Mouse (Mus musculus) intestine, postnatal 0 days (tissue): ENCODE measurements around the gene Lca5l. TPM values are rescaled to one million over a fixed set of nuclear protein-coding genes. Genes with fewer than 3 reads are reported as not detected.

Source experiments
- ATAC-seq: fragments of 200-750 bp; cut with Nextera tagmentation; 2 replicates; pipeline ENCODE4 v1.8.0; 2017; ENCODE audit warnings: mild to moderate bottlenecking, moderate TSS enrichment, moderate library complexity
- H3K27ac ChIP-seq: fragments of 300-500 bp; sonication (generic); 2 replicates; pipeline ENCODE4 v1.5.1; 2014; ENCODE audit warnings: mild to moderate bottlenecking, low read depth, low read length, moderate library complexity
- H3K27me3 ChIP-seq: fragments of 300-500 bp; sonication (generic); replicated peaks from 2 replicates; pipeline ENCODE4 v1.6.1; 2014; ENCODE audit warnings: low read length, mixed read lengths; ENCODE audit not compliant: control insufficient read depth, insufficient read depth
- H3K36me3 ChIP-seq: fragments of 300-500 bp; sonication (generic); 2 replicates; pipeline ENCODE4 v1.6.1; 2014; ENCODE audit warnings: mild to moderate bottlenecking, moderate library complexity; ENCODE audit not compliant: control insufficient read depth, insufficient read depth
- H3K4me1 ChIP-seq: fragments of 300-500 bp; sonication (generic); replicated peaks from 2 replicates; pipeline ENCODE4 v1.6.1; 2014; ENCODE audit warnings: antibody characterized with exemption, low read length, mixed read lengths; ENCODE audit not compliant: control insufficient read depth, insufficient read depth
- H3K4me2 ChIP-seq: fragments of 300-500 bp; sonication (generic); replicated peaks from 2 replicates; pipeline ENCODE4 v1.6.1; 2014; ENCODE audit warnings: low read depth, mild to moderate bottlenecking, moderate library complexity
- H3K4me3 ChIP-seq: fragments of 300-500 bp; sonication (generic); 2 replicates; pipeline ENCODE4 v1.5.1; 2014; ENCODE audit warnings: low read depth, low read length
- H3K9ac ChIP-seq: fragments of 300-500 bp; sonication (generic); 2 replicates; pipeline ENCODE4 v1.6.1; 2014; ENCODE audit warnings: mild to moderate bottlenecking, low read depth, low read length
- H3K9me3 ChIP-seq: fragments of 300-500 bp; sonication (generic); 2 replicates; pipeline ENCODE4 v1.6.1; 2016; ENCODE audit warnings: mixed run types; ENCODE audit not compliant: control insufficient read depth
- CTCF ChIP-seq: sonication (generic); IDR thresholded peaks from 2 replicates; pipeline ENCODE4 v1.5.1; 2016; ENCODE audit warnings: low read depth, mild to moderate bottlenecking, control low read depth, antibody characterized with exemption, moderate library complexity
- WGBS: fragments of 180-500 bp; shearing (Covaris S2); extraction: QIAGEN DNeasy Blood & Tissue Kit; methylation state at CpG from one replicate; pipeline ENCODE4 v1.1.7; 2014; 5-methylcytosine and 5-hydroxymethylcytosine counted together
- polyA plus RNA-seq: library from polyadenylated mRNA; unstranded; fragments of >200 nt; fragmentation: Nextera tagmentation; extraction: Ambion mirVana; gene quantifications from 2 replicates; pipeline ENCODE4 v1.2.1, GENCODE M21; 2015

Gene Lca5l
- polyA plus RNA-seq, 1 experiment from 2014 or later: 0.44 TPM

DNA sequence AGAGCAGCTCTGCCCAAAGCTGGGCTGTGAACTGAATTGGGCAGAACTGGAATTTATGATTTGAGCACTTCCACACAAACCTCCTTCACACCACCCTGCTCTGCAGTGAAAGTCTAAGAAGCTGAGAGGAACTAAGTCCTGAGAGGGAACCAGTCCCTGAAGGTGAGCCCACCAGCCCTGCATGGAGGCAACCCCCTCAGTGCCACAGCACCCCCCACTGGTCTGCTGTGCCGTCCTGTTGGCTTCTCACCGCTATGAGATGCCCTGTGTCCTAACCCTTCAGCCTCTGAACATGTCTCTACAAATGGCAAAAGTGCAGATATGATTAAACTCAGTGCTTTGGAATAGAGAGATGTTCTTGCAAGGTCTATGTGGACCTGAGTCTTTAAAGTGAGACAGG is 79.3 kb downstream of the Lca5l start:
- H3K4me1 ChIP-seq: no peaks in the 10 kb centered on the region
- no peak for ATAC-seq
- H3K27me3 ChIP-seq: no peaks in the 10 kb centered on the region
- no peak overlapping the region for H3K4me3 ChIP-seq
- TF ChIP-seq CTCF: no peak
- H3K4me2 ChIP-seq: no peak overlapping the region
- H3K9ac ChIP-seq: no peak overlapping the region
- no peaks in the 10 kb centered on the region for H3K9me3 ChIP-seq
- WGBS: 56% methylated on average over 2 of the region's 2 CpGs
- no peak overlapping the region for H3K27ac ChIP-seq
- no peaks in the 10 kb centered on the region for H3K36me3 ChIP-seq

- Histone ChIP-seq H3K9ac (no peak overlapping the region), H3K27me3 (no peaks in the 10 kb centered on the region), H3K36me3 (no peaks in the 10 kb centered on the region), H3K4me2 (no peak overlapping the region), H3K27ac (no peak overlapping the region), H3K4me1 (no peaks in the 10 kb centered on the region), H3K4me3 (no peak overlapping the region), H3K9me3 (no peaks in the 10 kb centered on the region)
- 78% methylated on average over 5 of the region's 5 CpGs for WGBS
- ATAC-seq: no peak
- TF ChIP-seq CTCF: no peak
These were observed 81.3 kb downstream of the Lca5l start for GRCm38 (mm10) chr16:96110655-96111345.

DNA sequence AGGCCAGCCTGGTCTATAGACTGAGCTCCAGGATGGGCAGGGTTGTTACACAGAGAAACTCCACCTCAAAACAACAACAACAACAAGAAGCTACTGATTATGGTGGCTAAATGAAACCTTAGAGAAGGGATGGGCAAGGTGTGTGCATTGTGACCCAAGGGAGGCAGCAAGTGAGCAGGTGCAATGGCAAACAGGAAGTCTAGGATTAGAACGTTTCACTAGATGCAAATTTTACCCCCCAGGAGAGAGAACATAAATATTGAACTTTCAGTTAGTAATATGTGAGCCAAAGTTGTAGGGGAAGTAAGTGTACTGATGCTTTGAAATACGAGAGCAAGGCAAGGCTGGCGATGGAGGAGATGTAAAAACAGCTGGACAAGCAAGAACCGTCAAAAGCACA is 82.4 kb downstream of the Lca5l start:
- H3K9ac ChIP-seq: no peak overlapping the region
- no peaks in the 10 kb centered on the region for H3K4me1 ChIP-seq
- TF ChIP-seq CTCF: no peak
- no peaks in the 10 kb centered on the region for H3K36me3 ChIP-seq
- no peak overlapping the region for H3K27ac ChIP-seq
- no peaks in the 10 kb centered on the region for H3K27me3 ChIP-seq
- H3K4me2 ChIP-seq: no peak overlapping the region
- no peaks in the 10 kb centered on the region for H3K9me3 ChIP-seq
- no peak for ATAC-seq
- 59% methylated on average over 4 of the region's 4 CpGs for WGBS
- H3K4me3 ChIP-seq: no peak overlapping the region

Other genes starting within 250 kb of the Lca5l start
- 31.0 and 32.2 TPM in 2 replicates for gene Psmg1, start 201.3 kb downstream of the Lca5l start, polyA plus RNA-seq
- 19.9 and 23.3 TPM in 2 replicates for gene Brwd1, start 109.7 kb downstream of the Lca5l start, polyA plus RNA-seq
- 200 and 202 TPM in 2 replicates for gene Hmgn1, start 64.5 kb downstream of the Lca5l start, polyA plus RNA-seq
- gene Wrb, start 46.9 kb downstream of the Lca5l start, polyA plus RNA-seq: 18.3 and 18.5 TPM in 2 replicates
- 25.6 and 28.0 TPM in 2 replicates for gene Sh3bgr, start 8.2 kb upstream of the Lca5l start, polyA plus RNA-seq
- gene B3galt5, start 43.5 kb upstream of the Lca5l start, polyA plus RNA-seq: 0.41 and 0.46 TPM in 2 replicates